Mouse (Mus musculus) gastrocnemius, adult 8-10 months (tissue): ENCODE results near the gene Man1c1. TPM values are rescaled to one million over a fixed set of nuclear protein-coding genes. Genes with fewer than 3 reads are reported as not detected.
A peak's percentile ranks its signal among the peaks of the same experiment; 100 is the strongest.

Experiments
- DNase-seq, 2 experiments: peaks; one replicate each; pipeline ENCODE4 v3.0.0; 2022; ENCODE audit warnings: low spot score in 2 of 2
- total RNA-seq, 4 experiments: library from RNA; stranded (reverse); gene quantifications; 2 replicates each; pipeline ENCODE4 v1.2.4; 2022

Gene Man1c1
- total RNA-seq, 4 experiments from 2014 or later = 1.8 to 2.7 (median 2.1) TPM

GRCm38 (mm10) chr4:134553631-134554030 is 150.5 kb downstream of the Man1c1 start:
- DNase-seq = no peak

GRCm38 (mm10) chr4:134551494-134552316 is 152.4 kb downstream of the Man1c1 start, which contains the start of gene Selenon:
Gene Selenon, minus strand, starts transcription at chr4:134552166.
- DNase-seq = peak in 1 of 2 experiments; percentile 44

- no peak for DNase-seq
These were observed 154.2 kb downstream of the Man1c1 start for GRCm38 (mm10) chr4:134549899-134550298.

- peak; percentile 37 to 40 for DNase-seq
These were observed 155.7 kb downstream of the Man1c1 start for GRCm38 (mm10) chr4:134548169-134548938.

GRCm38 (mm10) chr4:134546814-134547705 is 157.0 kb downstream of the Man1c1 start:
- no peak for DNase-seq

GRCm38 (mm10) chr4:134543261-134543660 is 160.8 kb downstream of the Man1c1 start:
- peak; percentile 89 to 92 for DNase-seq

GRCm38 (mm10) chr4:134542726-134543125 is 161.4 kb downstream of the Man1c1 start:
- no peak for DNase-seq

- DNase-seq = no peak
These were observed 165.0 kb downstream of the Man1c1 start for GRCm38 (mm10) chr4:134538997-134539580.

- no peak for DNase-seq
These were observed 168.3 kb downstream of the Man1c1 start for GRCm38 (mm10) chr4:134535787-134536151.

GRCm38 (mm10) chr4:134534932-134535786 is 168.9 kb downstream of the Man1c1 start, which contains the start of gene Mtfr1l:
Gene Mtfr1l, minus strand, starts transcription at chr4:134535387.
- peak; percentile 97 to 98 for DNase-seq

- peak; percentile 35 to 56 for DNase-seq
These were observed 169.8 kb downstream of the Man1c1 start for GRCm38 (mm10) chr4:134534124-134534886.

GRCm38 (mm10) chr4:134533421-134533820 is 170.7 kb downstream of the Man1c1 start:
- no peak for DNase-seq

- no peak for DNase-seq
These were observed 171.2 kb downstream of the Man1c1 start for GRCm38 (mm10) chr4:134532928-134533327.

- no peak for DNase-seq
These were observed 177.9 kb downstream of the Man1c1 start for GRCm38 (mm10) chr4:134526220-134526619.

- no peak for DNase-seq
These were observed 178.3 kb downstream of the Man1c1 start for GRCm38 (mm10) chr4:134525806-134526205.

- no peak for DNase-seq
These were observed 180.6 kb downstream of the Man1c1 start for GRCm38 (mm10) chr4:134523447-134523846.

- DNase-seq = no peak
These were observed 184.8 kb downstream of the Man1c1 start for GRCm38 (mm10) chr4:134519281-134519680.

- DNase-seq = no peak
These were observed 185.5 kb downstream of the Man1c1 start for GRCm38 (mm10) chr4:134518541-134518940.

- no peak for DNase-seq
These were observed 186.4 kb downstream of the Man1c1 start for GRCm38 (mm10) chr4:134517719-134518118.
